Mouse (Mus musculus) liver, embryonic 14.5 days (tissue): Measurements from ENCODE around the gene Zfp612. TPM values are rescaled to one million over a fixed set of nuclear protein-coding genes. Genes with fewer than 3 reads are reported as not detected.

Experiments
- ATAC-seq: fragments of 200-750 bp; cut with Nextera tagmentation; 2 replicates; pipeline ENCODE4 v1.8.0; 2017; ENCODE audit warnings: moderate number of reproducible peaks, mild to moderate bottlenecking, moderate library complexity; ENCODE audit not compliant: insufficient read depth
- DNase-seq, 3 experiments: peaks; one replicate each; pipeline ENCODE4 v3.0.0-alpha.2; 2012 to 2013; ENCODE audit warnings: low read depth in 3 of 3, low spot score in 3 of 3
- H3K27ac ChIP-seq: fragments of 300-500 bp; sonication (generic); 2 replicates; pipeline ENCODE4 v1.5.1; 2014; ENCODE audit warnings: moderate library complexity, mild to moderate bottlenecking, control low read depth, inconsistent platforms
- H3K27me3 ChIP-seq: fragments of 300-500 bp; sonication (generic); 2 replicates; pipeline ENCODE4 v1.6.1; 2014; ENCODE audit warnings: mild to moderate bottlenecking, low read length, moderate library complexity; ENCODE audit not compliant: control insufficient read depth, insufficient read depth
- H3K36me3 ChIP-seq: fragments of 300-500 bp; sonication (generic); replicated peaks from 2 replicates; pipeline ENCODE4 v1.6.1; 2014; ENCODE audit warnings: low read depth; ENCODE audit not compliant: control insufficient read depth, insufficient read depth
- H3K4me1 ChIP-seq, 2 experiments: fragments of 200-500 bp in 1 of 2; fragments of 300-500 bp in 1 of 2; sonication (generic) in 1 of 2; replicated peaks; 2 replicates each; pipeline ENCODE4 v1.6.1; 2012 to 2014; ENCODE audit warnings: antibody characterized with exemption in 1 of 2, inconsistent platforms in 1 of 2, low read length in 1 of 2; ENCODE audit not compliant: control insufficient read depth in 2 of 2, insufficient read depth in 2 of 2
- H3K4me2 ChIP-seq: fragments of 300-500 bp; sonication (generic); 2 replicates; pipeline ENCODE4 v1.6.1; 2014; ENCODE audit warnings: low read depth, mild to moderate bottlenecking, control low read depth, moderate library complexity
- H3K4me3 ChIP-seq, 2 experiments: fragments of 200-500 bp in 1 of 2; fragments of 300-500 bp in 1 of 2; sonication (generic) in 1 of 2; 2 replicates each; pipeline ENCODE4 v1.5.1; 2012 to 2014; ENCODE audit warnings: low read depth in 2 of 2, low read length in 2 of 2, mild to moderate bottlenecking in 2 of 2, control low read depth in 1 of 2, inconsistent platforms in 1 of 2, moderate library complexity in 1 of 2; ENCODE audit not compliant: insufficient read depth in 1 of 2
- H3K9ac ChIP-seq: fragments of 300-500 bp; sonication (generic); replicated peaks from 2 replicates; pipeline ENCODE4 v1.6.1; 2014; ENCODE audit warnings: mild to moderate bottlenecking, control low read depth, moderate library complexity
- H3K9me3 ChIP-seq: fragments of 300-500 bp; sonication (generic); 2 replicates; pipeline ENCODE4 v1.6.1; 2016; ENCODE audit warnings: low read length, mixed read lengths; ENCODE audit not compliant: control insufficient read depth
- CTCF ChIP-seq: IDR thresholded peaks from 2 replicates; pipeline ENCODE4 v1.5.1; 2016; ENCODE audit warnings: antibody characterized with exemption, low read depth, control low read depth
- EP300 ChIP-seq: IDR thresholded peaks from 2 replicates; pipeline ENCODE4 v1.6.1; 2016; ENCODE audit warnings: antibody characterized with exemption, low read depth
- WGBS: fragments of 180-500 bp; shearing (Covaris S2); extraction: QIAGEN DNeasy Blood & Tissue Kit; methylation state at CpG from one replicate; pipeline ENCODE4 v1.1.7; 2014; ENCODE audit not compliant: insufficient replicate concordance; 5-methylcytosine and 5-hydroxymethylcytosine counted together
- polyA plus RNA-seq, 2 experiments: library from polyadenylated mRNA; depleted of rRNA in 1 of 2; stranded (reverse) in 1 of 2; unstranded in 1 of 2; fragments of >200 nt; fragmentation: Nextera tagmentation in 1 of 2; extraction: Ambion mirVana in 1 of 2; gene quantifications; 2 replicates each; pipeline versions ENCODE4 v1.2.1 to v1.2.3; 2012 to 2014

The Zfp612 gene
- polyA plus RNA-seq, 2 experiments, result 0.36 to 0.52 TPM

GRCm38 (mm10) chr8:110064606-110065365 lies 14.8 kb upstream of the Zfp612 start:
- Histone ChIP-seq H3K4me2 (no peak overlapping the region), H3K4me1 (no peaks in the 10 kb centered on the region), H3K9ac (no peak overlapping the region), H3K27ac (no peak overlapping the region), H3K4me3 (no peak overlapping the region), H3K9me3 (no peaks in the 10 kb centered on the region), H3K27me3 (no peaks in the 10 kb centered on the region), H3K36me3 (no peaks in the 10 kb centered on the region)
- ATAC-seq (no peak), DNase-seq (no peak)
- TF ChIP-seq EP300 (no peak), CTCF (no peak)
- 77% methylated on average over 18 of the region's 18 CpGs for WGBS

GRCm38 (mm10) chr8:110065676-110066075 lies 13.9 kb upstream of the Zfp612 start:
- 66% methylated on average over 4 of the region's 4 CpGs for WGBS
- no peak for ATAC-seq
- no peaks in the 10 kb centered on the region for H3K9me3 ChIP-seq

GRCm38 (mm10) chr8:110069706-110070105 lies 9.8 kb upstream of the Zfp612 start:
- DNase-seq, result no peak
- H3K4me1 ChIP-seq, result no peaks in the 10 kb centered on the region
- no peak overlapping the region for H3K4me2 ChIP-seq
- no peaks in the 10 kb centered on the region for H3K9me3 ChIP-seq
- H3K4me3 ChIP-seq, result no peak overlapping the region
- 64% methylated on average over 4 of the region's 4 CpGs for WGBS
- H3K27me3 ChIP-seq, result no peaks in the 10 kb centered on the region
- TF ChIP-seq EP300, result no peak
- TF ChIP-seq CTCF, result no peak
- ATAC-seq, result no peak
- no peaks in the 10 kb centered on the region for H3K36me3 ChIP-seq
- H3K27ac ChIP-seq, result no peak overlapping the region
- H3K9ac ChIP-seq, result no peak overlapping the region

More at GRCm38 (mm10) chr8:110065676-110066075, 13.9 kb upstream of the Zfp612 start:
- H3K27me3 ChIP-seq, result no peaks in the 10 kb centered on the region
- no peak overlapping the region for H3K4me3 ChIP-seq
- H3K4me2 ChIP-seq, result no peak overlapping the region
- no peaks in the 10 kb centered on the region for H3K4me1 ChIP-seq
- TF ChIP-seq EP300 (no peak), CTCF (no peak)
- H3K9ac ChIP-seq, result no peak overlapping the region
- no peak overlapping the region for H3K27ac ChIP-seq
- H3K36me3 ChIP-seq, result no peaks in the 10 kb centered on the region
- DNase-seq, result no peak

- TF ChIP-seq EP300, result no peak
- TF ChIP-seq CTCF, result peak; percentile 90
- Histone ChIP-seq H3K4me1 (no peaks in the 10 kb centered on the region), H3K27me3 (no peaks in the 10 kb centered on the region), H3K4me2 (no peak overlapping the region), H3K27ac (no peak overlapping the region), H3K36me3 (no peaks in the 10 kb centered on the region), H3K9me3 (no peaks in the 10 kb centered on the region), H3K9ac (no peak overlapping the region), H3K4me3 (no peak overlapping the region)
- no peak for ATAC-seq
- 10% methylated on average over 9 of the region's 9 CpGs for WGBS
- DNase-seq, result peak; percentile 13 to 17 (median 14)
Measured at GRCm38 (mm10) chr8:110071600-110071999, 7.9 kb upstream of the Zfp612 start.

- no peak for DNase-seq
- TF ChIP-seq EP300 (no peak), CTCF (no peak)
- no peaks in the 10 kb centered on the region for H3K9me3 ChIP-seq
- no peaks in the 10 kb centered on the region for H3K36me3 ChIP-seq
- no peaks in the 10 kb centered on the region for H3K4me1 ChIP-seq
- H3K4me2 ChIP-seq, result no peak overlapping the region
- no peaks in the 10 kb centered on the region; the same call in 1 of the 2 replicates for H3K27me3 ChIP-seq
- no peak overlapping the region for H3K27ac ChIP-seq
- ATAC-seq, result no peak
- H3K4me3 ChIP-seq, result no peak overlapping the region
- 69% methylated on average over 8 of the region's 8 CpGs for WGBS
- H3K9ac ChIP-seq, result no peak overlapping the region
Measured at GRCm38 (mm10) chr8:110074496-110074895, 5.0 kb upstream of the Zfp612 start.
